Mouse (Mus musculus) gastrocnemius, postnatal 36 days (tissue): Measurements from ENCODE around the gene Bckdk. TPM values are rescaled to one million over a fixed set of nuclear protein-coding genes. Genes with fewer than 3 reads are reported as not detected.
"Not testable (repeated sequence)": the region's sequence is repeated elsewhere in the genome, so short reads cannot be mapped to it uniquely, and the experiment has no call there.

Experiments used
- DNase-seq, 2 experiments: peaks; one replicate each; pipeline ENCODE4 v3.0.0; 2022
- intact Hi-C: fragments of 180-260 bp; cut with DNase I; formaldehyde crosslinking; loops from one replicate; pipeline ENCODE4 v1.15.1; 2025
- total RNA-seq, 2 experiments: library from RNA; stranded (reverse); gene quantifications; 2 replicates each; pipeline ENCODE4 v1.2.3; 2021

Bckdk gene
- total RNA-seq, 2 experiments from 2014 or later: 155 TPM

GRCm38 (mm10) chr7:127894480-127894879 is 9.4 kb upstream of the Bckdk start:
- DNase-seq: no peak
- intact Hi-C loops: no loop called here

- intact Hi-C loops: no loop called here
These were observed 8.4 kb upstream of the Bckdk start, which contains the start of the genes Gm21974 and Vkorc1 for GRCm38 (mm10) chr7:127895442-127895841. Gene Gm21974, minus strand, starts transcription at chr7:127895454. Gene Vkorc1, minus strand, starts transcription at chr7:127895617.

GRCm38 (mm10) chr7:127895891-127896290 is 8.0 kb upstream of the Bckdk start:
- intact Hi-C loops, DNase-seq: not testable (repeated sequence)

More at GRCm38 (mm10) chr7:127895442-127895841, 8.4 kb upstream of the Bckdk start, which contains the start of the genes Gm21974 and Vkorc1:
- DNase-seq: peak; percentile 93 to 94

- peak in 1 of 2 experiments; percentile 63 for DNase-seq
- intact Hi-C loops: no loop called here
These were observed 7.5 kb upstream of the Bckdk start for GRCm38 (mm10) chr7:127896384-127896783.

GRCm38 (mm10) chr7:127897542-127897941 is 6.3 kb upstream of the Bckdk start:
- no peak for DNase-seq
- intact Hi-C loops: no loop called here

GRCm38 (mm10) chr7:127898179-127898956 is 5.5 kb upstream of the Bckdk start:
- DNase-seq: no peak
- intact Hi-C loops: no loop called here

- DNase-seq: no peak
- intact Hi-C loops: no loop called here
These were observed 3.9 kb upstream of the Bckdk start for GRCm38 (mm10) chr7:127899997-127900396.

GRCm38 (mm10) chr7:127901772-127902171 is 2.1 kb upstream of the Bckdk start:
- no peak for DNase-seq
- intact Hi-C loops: no loop called here

- intact Hi-C loops: no loop called here
- no peak for DNase-seq
These were observed 4.1 kb downstream of the Bckdk start for GRCm38 (mm10) chr7:127907939-127908338.

- intact Hi-C loops: no loop called here
- DNase-seq: no peak
These were observed 4.8 kb downstream of the Bckdk start for GRCm38 (mm10) chr7:127908656-127909055.

GRCm38 (mm10) chr7:127912190-127912871 is 8.4 kb downstream of the Bckdk start, which contains the start of gene Kat8:
Gene Kat8, plus strand, starts transcription at chr7:127912516.
- peak; percentile 76 to 83 for DNase-seq
- intact Hi-C loops: no loop called here

- DNase-seq: no peak
- intact Hi-C loops: no loop called here
These were observed 9.1 kb downstream of the Bckdk start for GRCm38 (mm10) chr7:127912938-127913337.

GRCm38 (mm10) chr7:127915293-127915692 is 11.4 kb downstream of the Bckdk start:
- intact Hi-C loops: no loop called here

GRCm38 (mm10) chr7:127918203-127918602 is 14.3 kb downstream of the Bckdk start:
- intact Hi-C loops: no loop called here
- no peak for DNase-seq

More at GRCm38 (mm10) chr7:127915293-127915692, 11.4 kb downstream of the Bckdk start:
- DNase-seq: no peak

GRCm38 (mm10) chr7:127919290-127919689 is 15.4 kb downstream of the Bckdk start:
- intact Hi-C loops: no loop called here
- DNase-seq: no peak

GRCm38 (mm10) chr7:127921516-127921915 is 17.6 kb downstream of the Bckdk start:
- intact Hi-C loops: no loop called here
- no peak for DNase-seq

GRCm38 (mm10) chr7:127922451-127923275 is 18.8 kb downstream of the Bckdk start:
- intact Hi-C loops: no loop called here
- no peak for DNase-seq

- intact Hi-C loops: no loop called here
- DNase-seq: no peak
These were observed 19.8 kb downstream of the Bckdk start for GRCm38 (mm10) chr7:127923714-127924113.

- intact Hi-C loops: no loop called here
- DNase-seq: no peak
These were observed 21.4 kb downstream of the Bckdk start for GRCm38 (mm10) chr7:127925252-127925651.

GRCm38 (mm10) chr7:127926066-127926465 is 22.2 kb downstream of the Bckdk start:
- DNase-seq: no peak
- intact Hi-C loops: no loop called here

GRCm38 (mm10) chr7:127926846-127927245 is 23.0 kb downstream of the Bckdk start:
- intact Hi-C loops: no loop called here
- no peak for DNase-seq
